Comparison of ENCODE assay signal across 16 mouse cellular contexts in the genomic region with DNA sequence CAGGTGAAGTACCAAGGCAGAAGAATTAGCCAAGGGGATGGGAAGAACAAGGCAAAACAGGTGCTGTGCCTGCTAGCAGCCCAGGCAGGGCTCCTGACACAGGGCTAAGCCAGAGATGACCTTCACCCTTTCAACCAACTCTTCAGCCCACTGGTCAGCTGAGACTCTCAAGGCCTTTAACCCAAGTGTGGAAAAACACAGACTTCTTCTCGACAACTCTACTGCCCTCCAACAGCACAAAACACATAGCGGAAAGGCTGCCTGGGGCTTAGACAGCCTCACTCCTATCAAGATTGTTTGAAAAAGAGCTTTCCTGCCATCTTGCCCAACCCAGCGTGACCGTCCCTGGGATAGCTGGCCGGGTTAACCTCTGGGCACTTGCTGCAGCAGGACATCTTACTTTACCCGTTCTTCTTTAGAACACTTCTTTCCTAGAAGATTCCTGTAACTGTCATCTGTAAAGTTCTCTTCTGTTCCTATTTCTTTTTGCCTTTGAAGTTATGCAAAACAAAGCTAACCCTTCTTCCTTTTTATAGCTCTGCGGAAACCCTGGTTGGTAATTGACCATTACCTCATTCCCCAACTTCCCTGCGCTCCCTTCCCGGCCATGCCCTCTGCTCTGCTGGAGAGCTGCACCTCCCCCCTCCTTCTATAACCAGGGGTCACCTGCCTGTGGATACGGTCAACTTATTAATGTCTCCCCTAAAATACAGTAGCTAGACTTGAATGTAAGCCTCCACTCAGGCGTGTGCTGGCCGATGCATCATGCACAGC. TPM values are rescaled to one million over a fixed set of nuclear protein-coding genes. Genes with fewer than 3 reads are reported as not detected.
DNase-seq lines count a peak whose midpoint lies in the region; ATAC-seq and TF ChIP-seq lines count a peak whose summit lies in the region.
"Had no signal": no experiment of that assay in that cellular context is flagged by ENCODE, and none has a peak within 500 bp of the region (broad histone marks: within the 10 kb centered on the region; RNA-seq: fewer than 3 reads in every experiment).

No protein-coding gene starts in this region.

- no peak for DNase-seq in embryonic facial prominence, embryonic 10.5 days (ENCODE audit: low spot score)
- no peak for DNase-seq in liver
- DNase-seq in liver, postnatal 0 days, result no peak
- DNase-seq in gastrocnemius, postnatal 36 days, result no peak
- no peak for DNase-seq in lung, adult 18-20 months
- no peak for DNase-seq in testis, postnatal 10 days (ENCODE audit: low spot score)
- DNase-seq: right cerebral cortex, postnatal 14 days; thymus, postnatal 14 days had no signal

- H3K4me3 ChIP-seq in embryonic facial prominence, embryonic 12.5 days, result no peak overlapping the region
- no peak overlapping the region for H3K4me3 ChIP-seq in embryonic facial prominence, embryonic 10.5 days
- H3K4me3 ChIP-seq in liver, embryonic 16.5 days (ENCODE audit: low read depth, low read length), result no peak overlapping the region
- no peak overlapping the region for H3K4me3 ChIP-seq in liver, postnatal 0 days (ENCODE audit: low read depth, low read length)
- H3K4me3 ChIP-seq: forebrain, embryonic 12.5 days; heart, embryonic 12.5 days; hindbrain, embryonic 15.5 days; limb, embryonic 12.5 days; megakaryocyte, embryonic 14.5 days had no signal

- peaks cover 10% of the 10 kb centered on the region for H3K4me1 ChIP-seq in embryonic facial prominence, embryonic 12.5 days
- peaks cover 14% of the 10 kb centered on the region for H3K4me1 ChIP-seq in embryonic facial prominence, embryonic 10.5 days
- H3K4me1 ChIP-seq in liver, embryonic 16.5 days (ENCODE audit: control insufficient read depth, low read depth, low read length), result peaks cover 3% of the 10 kb centered on the region; the same call in 1 of the 2 replicates
- peaks cover 8% of the 10 kb centered on the region for H3K4me1 ChIP-seq in liver, postnatal 0 days (ENCODE audit: insufficient read depth)

- TF ChIP-seq EP300 in liver, postnatal 0 days (IDR thresholded peaks at IDR 0.05; ENCODE audit: low read depth), result no peak

- no peaks in the 10 kb centered on the region for H3K9me3 ChIP-seq in embryonic facial prominence, embryonic 12.5 days
- peaks cover 5% of the 10 kb centered on the region; the same call in 1 of the 2 replicates for H3K9me3 ChIP-seq in embryonic facial prominence, embryonic 10.5 days
- H3K9me3 ChIP-seq in liver, embryonic 16.5 days (replicated peaks; ENCODE audit: control insufficient read depth, low read length), result no peaks in the 10 kb centered on the region
- H3K9me3 ChIP-seq in liver, postnatal 0 days (ENCODE audit: low read length), result no peaks in the 10 kb centered on the region
- H3K9me3 ChIP-seq: heart, embryonic 12.5 days; hindbrain, embryonic 15.5 days had no signal

- H3K27ac ChIP-seq in embryonic facial prominence, embryonic 12.5 days, result no peak overlapping the region
- H3K27ac ChIP-seq in embryonic facial prominence, embryonic 10.5 days (replicated peaks), result no peak overlapping the region
- H3K27ac ChIP-seq in liver, embryonic 16.5 days (ENCODE audit: low read length), result no peak overlapping the region
- H3K27ac ChIP-seq in liver, postnatal 0 days (ENCODE audit: low read depth), result peak overlapping the region; percentile 13
- H3K27ac ChIP-seq: forebrain, embryonic 12.5 days; hindbrain, embryonic 15.5 days; limb, embryonic 12.5 days; stomach, postnatal 0 days had no signal

- no peak overlapping the region for H3K9ac ChIP-seq in embryonic facial prominence, embryonic 12.5 days
- no peak overlapping the region for H3K9ac ChIP-seq in liver, embryonic 16.5 days (ENCODE audit: low read depth, low read length)
- no peak overlapping the region for H3K9ac ChIP-seq in liver, postnatal 0 days (replicated peaks)
- H3K9ac ChIP-seq: forebrain, embryonic 12.5 days; heart, embryonic 12.5 days; hindbrain, embryonic 15.5 days; limb, embryonic 12.5 days had no signal

- TF ChIP-seq CTCF in liver, postnatal 0 days (IDR thresholded peaks at IDR 0.05; ENCODE audit: low read depth), result no peak

- no peak overlapping the region for H3K4me2 ChIP-seq in embryonic facial prominence, embryonic 12.5 days (replicated peaks)
- no peak overlapping the region; the same call in 1 of the 2 replicates for H3K4me2 ChIP-seq in liver, embryonic 16.5 days (ENCODE audit: low read depth, low read length)
- H3K4me2 ChIP-seq in liver, postnatal 0 days (ENCODE audit: low read depth, low read length), result 0 out of 2 replicates have a peak overlapping the region, but pooled peaks have one; percentile 14
- H3K4me2 ChIP-seq: forebrain, embryonic 12.5 days; heart, embryonic 12.5 days; hindbrain, embryonic 15.5 days; limb, embryonic 12.5 days had no signal

- no peaks in the 10 kb centered on the region for H3K27me3 ChIP-seq in embryonic facial prominence, embryonic 12.5 days
- H3K27me3 ChIP-seq in embryonic facial prominence, embryonic 10.5 days (replicated peaks; ENCODE audit: low read depth, poor library complexity, severe bottlenecking), result no peaks in the 10 kb centered on the region
- H3K27me3 ChIP-seq in liver, embryonic 16.5 days (ENCODE audit: control insufficient read depth, insufficient read depth, low read depth, low read length), result no peaks in the 10 kb centered on the region
- no peaks in the 10 kb centered on the region for H3K27me3 ChIP-seq in liver, postnatal 0 days (ENCODE audit: insufficient read depth, low read length)
- H3K27me3 ChIP-seq: forebrain, embryonic 12.5 days; hindbrain, embryonic 15.5 days; limb, embryonic 12.5 days had no signal

- 0 out of 2 replicates have a peak, but pooled peaks have one; percentile 25 for ATAC-seq in embryonic facial prominence, embryonic 12.5 days (ENCODE audit: insufficient number of reproducible peaks, insufficient read depth, low FRiP score, low TSS enrichment)
- ATAC-seq in liver, embryonic 16.5 days (ENCODE audit: low read depth), result 0 out of 2 replicates have a peak, but pooled peaks have one; percentile 45
- peak; percentile 54 for ATAC-seq in liver, postnatal 0 days

- H3K36me3 ChIP-seq in embryonic facial prominence, embryonic 12.5 days, result no peaks in the 10 kb centered on the region
- peaks cover 14% of the 10 kb centered on the region for H3K36me3 ChIP-seq in embryonic facial prominence, embryonic 10.5 days (replicated peaks)
- H3K36me3 ChIP-seq in liver, embryonic 16.5 days (ENCODE audit: control insufficient read depth, insufficient read depth), result no peaks in the 10 kb centered on the region
- H3K36me3 ChIP-seq in liver, postnatal 0 days (replicated peaks; ENCODE audit: insufficient read depth, low read length), result no peaks in the 10 kb centered on the region
- H3K36me3 ChIP-seq: heart, embryonic 12.5 days; hindbrain, embryonic 15.5 days; limb, embryonic 12.5 days had no signal

- intact Hi-C loops in gastrocnemius, postnatal 36 days (cut with DNase I), result no loop called here

- whole genome bisulfite sequencing in embryonic facial prominence, embryonic 12.5 days, result 71% methylated on average over 12 of the region's 12 CpGs
- 84% methylated on average over 12 of the region's 12 CpGs for WGBS in embryonic facial prominence, embryonic 10.5 days
- WGBS in liver, embryonic 16.5 days (ENCODE audit: insufficient replicate concordance), result 61% methylated on average over 12 of the region's 12 CpGs
- WGBS in liver, postnatal 0 days (ENCODE audit: insufficient replicate concordance), result 61% methylated on average over 12 of the region's 12 CpGs

RNA-seq across cellular contexts. Expression of gene Gtf2a1, which starts 47.0 kb away (rescaled TPM):
- 56.7 and 61.1 TPM in 2 replicates for polyA plus RNA-seq in embryonic facial prominence, embryonic 12.5 days (2016; fragmentation: Nextera tagmentation; extraction: Ambion mirVana)
- 67.7 and 70.1 TPM in 2 replicates for polyA plus RNA-seq in embryonic facial prominence, embryonic 10.5 days (2016; fragmentation: Nextera tagmentation; extraction: Ambion mirVana)
- 17.3 and 19.2 TPM in 2 replicates for polyA plus RNA-seq in liver, embryonic 16.5 days (2015; fragmentation: Nextera tagmentation; extraction: Ambion mirVana)
- polyA plus RNA-seq in liver, postnatal 0 days (2015; fragmentation: Nextera tagmentation; extraction: Ambion mirVana), result 11.4 and 13.4 TPM in 2 replicates
- 10 to 100 TPM; 18.5 to 20.9 TPM for total RNA-seq in gastrocnemius, postnatal 36 days (2021)
